Mouse (Mus musculus) myocyte (in vitro differentiated cells): ENCODE results near the gene Wdr90. TPM values are rescaled to one million over a fixed set of nuclear protein-coding genes. Genes with fewer than 3 reads are reported as not detected.

Experiments
- H3K27me3 ChIP-seq: one replicate; pipeline ENCODE4 v1.6.1; 2011; ENCODE audit not compliant: control insufficient read depth, insufficient read depth, insufficient read length
- H3K36me3 ChIP-seq: one replicate; pipeline ENCODE4 v1.6.1; 2011; ENCODE audit not compliant: control insufficient read depth, insufficient read depth
- H3K4me2 ChIP-seq: one replicate; pipeline ENCODE4 v1.6.1; 2011; ENCODE audit warnings: low read depth, control low read depth
- H3K4me3 ChIP-seq: one replicate; pipeline ENCODE4 v1.5.1; 2011; ENCODE audit warnings: mild to moderate bottlenecking, control low read depth, moderate library complexity
- H3K79me2 ChIP-seq: one replicate; pipeline ENCODE4 v1.6.1; 2011; ENCODE audit not compliant: control insufficient read depth, insufficient read depth
- H3ac ChIP-seq: one replicate; pipeline ENCODE4 v1.6.1; 2011; ENCODE audit not compliant: control insufficient read depth, insufficient read length
- CEBPB ChIP-seq: IDR thresholded peaks from 2 replicates; pipeline ENCODE4 v1.6.1; 2011; ENCODE audit warnings: mild to moderate bottlenecking, moderate library complexity; ENCODE audit not compliant: poor library complexity, insufficient read depth, severe bottlenecking
- E2F4 ChIP-seq: IDR thresholded peaks from one replicate; pipeline ENCODE4 v1.6.1; 2011; ENCODE audit warnings: mild to moderate bottlenecking, control low read depth, moderate library complexity; ENCODE audit not compliant: insufficient read depth
- MAX ChIP-seq: IDR thresholded peaks from one replicate; pipeline ENCODE4 v1.6.1; 2011; ENCODE audit warnings: low read depth, mild to moderate bottlenecking, control low read depth
- MYOD1 ChIP-seq, 3 experiments: IDR thresholded peaks; one replicate each; pipeline ENCODE4 v1.6.1; 2011; ENCODE audit warnings: control low read depth in 2 of 3, low read depth in 2 of 3, mild to moderate bottlenecking in 2 of 3, moderate library complexity in 1 of 3; ENCODE audit not compliant: insufficient read length in 2 of 3, control insufficient read depth in 1 of 3
- MYOG ChIP-seq, 3 experiments: IDR thresholded peaks; one replicate each; pipeline ENCODE4 v1.6.1; 2011; ENCODE audit warnings: control low read depth in 2 of 3, low read depth in 2 of 3, mild to moderate bottlenecking in 2 of 3; ENCODE audit not compliant: insufficient read length in 2 of 3, control insufficient read depth in 1 of 3, insufficient read depth in 1 of 3
- POLR2A ChIP-seq: IDR thresholded peaks from one replicate; pipeline ENCODE4 v1.6.1; 2011; ENCODE audit warnings: low read depth, mild to moderate bottlenecking, control low read depth, moderate library complexity; ENCODE audit not compliant: insufficient read length
- POLR2AphosphoS2 ChIP-seq: IDR thresholded peaks from one replicate; pipeline ENCODE4 v1.6.1; 2011; ENCODE audit warnings: low read depth, control low read depth; ENCODE audit not compliant: insufficient read length
- REST ChIP-seq: IDR thresholded peaks from one replicate; pipeline ENCODE4 v1.6.1; 2011; ENCODE audit warnings: mild to moderate bottlenecking, control low read depth, moderate library complexity; ENCODE audit not compliant: insufficient read depth, insufficient read length
- SRF ChIP-seq: IDR thresholded peaks from one replicate; pipeline ENCODE4 v1.6.1; 2011; ENCODE audit warnings: low read depth; ENCODE audit not compliant: control insufficient read depth, insufficient read length
- TCF12 ChIP-seq: IDR thresholded peaks from one replicate; pipeline ENCODE4 v1.6.1; 2011; ENCODE audit warnings: mild to moderate bottlenecking, control low read depth; ENCODE audit not compliant: poor library complexity, insufficient read depth, severe bottlenecking
- TCF3 ChIP-seq: IDR thresholded peaks from one replicate; pipeline ENCODE4 v1.6.1; 2011; ENCODE audit warnings: low read depth, control low read depth; ENCODE audit not compliant: insufficient read length
- USF1 ChIP-seq: IDR thresholded peaks from one replicate; pipeline ENCODE4 v1.6.1; 2011; ENCODE audit warnings: low read depth, mild to moderate bottlenecking, control low read depth, moderate library complexity
- polyA plus RNA-seq: library from polyadenylated mRNA; unstranded; fragments of >200 nt; fragmentation: generic; extraction: Trizol; gene quantifications from one replicate; pipeline ENCODE4 v1.2.1, GENCODE M21; 2012; ENCODE audit warnings: missing spikeins

The Wdr90 gene
- polyA plus RNA-seq, result 7.4 TPM

DNA sequence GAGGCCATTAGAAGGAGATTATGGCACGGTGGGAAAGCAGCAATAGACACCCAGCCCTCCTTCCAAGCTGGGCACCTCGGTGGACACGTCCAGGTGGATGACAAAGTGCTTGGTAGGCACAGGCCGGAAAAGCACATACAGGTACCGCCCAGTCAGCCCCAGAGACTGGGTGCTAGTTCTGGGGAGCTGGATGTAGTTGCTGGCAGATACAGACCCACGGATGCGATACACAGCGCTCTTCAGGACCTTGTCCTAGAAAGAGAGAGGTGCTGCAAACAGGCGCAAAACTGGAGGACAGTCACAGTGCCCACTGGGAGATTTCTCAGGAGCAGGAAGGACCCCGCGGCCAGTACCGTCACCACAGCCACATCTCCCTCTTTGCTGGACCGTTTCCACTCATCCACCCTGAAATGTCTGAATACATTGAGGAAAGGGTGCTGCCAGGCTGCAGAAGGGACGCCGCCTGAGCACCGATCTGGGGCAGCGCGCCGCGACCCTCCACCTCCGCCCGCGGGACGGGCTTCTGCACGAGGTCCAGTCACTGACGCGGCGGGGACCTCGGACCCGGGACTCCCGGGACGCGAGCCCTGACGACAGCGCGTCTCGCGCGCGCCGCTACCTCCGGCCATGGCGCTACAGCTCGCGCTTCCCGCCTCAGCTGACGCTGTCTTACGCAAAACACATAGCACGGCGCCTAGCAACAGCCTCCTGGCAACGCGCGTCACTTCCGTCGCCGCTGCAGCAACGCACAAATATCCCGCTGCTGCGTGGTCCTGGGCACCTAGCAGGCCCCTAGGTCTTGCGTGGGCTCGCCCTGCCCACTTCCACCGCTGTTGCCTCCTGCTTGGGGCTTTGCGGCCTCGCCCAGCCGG, at the start of gene Wdr90:
Gene Wdr90 (minus strand): TSS at position 670 of the 872 bp plus-strand sequence.
- H3K27me3 ChIP-seq, result no peaks in the 10 kb centered on the region
- H3K79me2 ChIP-seq, result no peaks in the 10 kb centered on the region
- no peaks in the 10 kb centered on the region for H3K36me3 ChIP-seq
- TF ChIP-seq REST (no peak), TCF12 (no peak), USF1 (no peak), POLR2AphosphoS2 (peak; percentile 86), SRF (peak; percentile 71), E2F4 (peak; percentile 86), MAX (no peak), TCF3 (no peak), POLR2A (peak; percentile 89), MYOG (IDR thresholded peaks at IDR 0.05; ENCODE audit: control insufficient read depth in 1 of 3, insufficient read depth in 1 of 3, insufficient read length in 2 of 3, low read depth in 2 of 3) (peak in 2 of 3 experiments; percentile 43 to 52), MYOD1 (IDR thresholded peaks at IDR 0.05; ENCODE audit: control insufficient read depth in 1 of 3, insufficient read length in 2 of 3, low read depth in 2 of 3) (peak in 2 of 3 experiments; percentile 52 to 59), CEBPB (peak; percentile 56; the same call in 1 of the 2 replicates)
- H3K4me3 ChIP-seq, result peak within 1 kb of the TSS; percentile 32
- peak within 1 kb of the TSS; percentile 86 for H3K4me2 ChIP-seq
- H3ac ChIP-seq, result peak within 1 kb of the TSS; percentile 11

DNA sequence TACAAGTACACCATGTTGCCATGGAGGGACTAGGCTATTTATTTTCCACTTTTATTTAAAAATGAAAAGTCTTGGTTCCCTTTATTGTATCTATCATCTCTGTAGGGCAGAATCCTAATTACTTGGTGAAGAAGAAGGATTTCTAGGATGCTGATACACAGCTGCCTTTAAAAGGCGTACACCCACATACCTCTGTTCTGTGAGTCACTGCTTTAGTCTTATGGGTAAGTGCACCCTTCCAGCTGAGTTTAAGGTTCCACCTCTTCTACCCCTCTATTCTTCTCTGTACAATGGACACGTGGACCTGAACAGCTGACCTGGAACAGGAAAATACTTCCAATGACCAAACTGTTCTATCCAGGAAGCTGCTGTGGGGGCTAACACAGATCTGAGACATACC, 46.3 kb upstream of the Wdr90 start:
- H3K4me2 ChIP-seq, result no peak overlapping the region
- no peak overlapping the region for H3ac ChIP-seq
- H3K79me2 ChIP-seq, result peaks cover 35% of the 10 kb centered on the region
- no peaks in the 10 kb centered on the region for H3K36me3 ChIP-seq
- H3K4me3 ChIP-seq, result no peak overlapping the region
- TF ChIP-seq CEBPB, result no peak
- TF ChIP-seq POLR2AphosphoS2, result no peak
- no peak for TF ChIP-seq E2F4
- no peak for TF ChIP-seq TCF12
- no peak for TF ChIP-seq MAX
- no peak for TF ChIP-seq SRF
- TF ChIP-seq TCF3, result no peak
- TF ChIP-seq REST, result no peak
- TF ChIP-seq MYOG (IDR thresholded peaks at IDR 0.05; ENCODE audit: control insufficient read depth in 1 of 3, insufficient read depth in 1 of 3, insufficient read length in 2 of 3, low read depth in 2 of 3), result no peak
- no peaks in the 10 kb centered on the region for H3K27me3 ChIP-seq

DNA sequence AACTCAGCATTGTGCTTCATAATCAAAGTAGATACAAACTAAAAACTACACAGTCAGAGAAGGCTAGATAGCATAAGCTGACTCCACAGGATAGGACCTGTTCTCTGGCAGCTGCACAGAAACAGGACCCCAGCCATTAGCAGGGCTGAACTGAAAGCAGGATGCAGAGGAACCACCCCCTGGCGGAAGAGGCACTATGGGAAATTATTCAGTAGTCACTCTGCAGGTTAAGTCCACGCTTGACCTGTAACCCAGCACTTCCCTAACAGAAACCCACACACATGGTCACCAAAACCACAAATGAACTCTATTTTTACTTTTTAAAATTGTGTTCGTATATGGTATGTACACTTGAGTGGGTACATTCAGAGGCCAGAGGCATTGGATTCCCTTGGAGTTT, 41.8 kb upstream of the Wdr90 start:
- Histone ChIP-seq H3K36me3 (peaks cover 7% of the 10 kb centered on the region), H3K4me2 (no peak overlapping the region), H3ac (no peak overlapping the region), H3K4me3 (no peak overlapping the region), H3K27me3 (no peaks in the 10 kb centered on the region), H3K79me2 (peaks cover 18% of the 10 kb centered on the region)
- TF ChIP-seq MYOD1 (IDR thresholded peaks at IDR 0.05; ENCODE audit: control insufficient read depth in 1 of 3, insufficient read length in 2 of 3, low read depth in 2 of 3), result no peak
- no peak for TF ChIP-seq MYOG (IDR thresholded peaks at IDR 0.05; ENCODE audit: control insufficient read depth in 1 of 3, insufficient read depth in 1 of 3, insufficient read length in 2 of 3, low read depth in 2 of 3)
- TF ChIP-seq USF1, result no peak
- no peak for TF ChIP-seq MAX
- TF ChIP-seq TCF3, result no peak
- TF ChIP-seq REST, result no peak
- no peak for TF ChIP-seq SRF
- TF ChIP-seq POLR2A, result no peak

DNA sequence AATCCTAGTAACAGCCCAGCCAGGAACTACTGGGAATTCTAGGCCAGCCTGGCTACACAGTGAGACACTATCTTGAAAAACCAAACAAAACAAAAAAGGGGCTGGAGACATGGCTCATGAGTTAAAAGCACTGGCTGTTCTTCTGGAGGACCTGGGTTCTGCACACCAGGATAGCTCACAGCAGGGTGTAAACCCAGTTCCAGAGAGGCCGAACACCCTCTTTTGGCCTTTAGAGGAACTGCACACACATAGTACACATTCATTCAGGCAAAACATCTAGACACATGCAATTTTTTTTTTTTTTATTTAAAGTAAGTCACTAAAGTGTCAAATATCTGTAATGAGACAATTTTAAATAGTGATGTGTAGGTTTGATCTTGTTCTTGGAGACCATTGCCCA, 38.9 kb upstream of the Wdr90 start:
- Histone ChIP-seq H3K36me3 (peaks cover 7% of the 10 kb centered on the region), H3ac (no peak overlapping the region)

More for the DNA sequence above, 38.9 kb upstream of the Wdr90 start:
- Histone ChIP-seq H3K27me3 (no peaks in the 10 kb centered on the region), H3K79me2 (peaks cover 14% of the 10 kb centered on the region), H3K4me3 (no peak overlapping the region), H3K4me2 (no peak overlapping the region)
- no peak for TF ChIP-seq TCF12
- no peak for TF ChIP-seq E2F4
- TF ChIP-seq MYOD1 (IDR thresholded peaks at IDR 0.05; ENCODE audit: control insufficient read depth in 1 of 3, insufficient read length in 2 of 3, low read depth in 2 of 3), result no peak
- no peak for TF ChIP-seq CEBPB
